Mouse (Mus musculus) ovary, postnatal 14 days (tissue): ENCODE results near the gene Surf4.

Experiments used
- DNase-seq: peaks from one replicate; pipeline ENCODE4 v3.0.0; 2022; ENCODE audit warnings: low spot score

The Surf4 gene

GRCm38 (mm10) chr2:26933304-26934055 lies at the start of gene Surf4, which contains the start of gene Stkld1:
Gene Surf4 (minus strand): TSS chr2:26933928.
Gene Stkld1 (plus strand): TSS chr2:26934047.
- peak; percentile 86 for DNase-seq

- no peak for DNase-seq
Measured at GRCm38 (mm10) chr2:26980361-26980760, 46.6 kb upstream of the Surf4 start.

- DNase-seq, result no peak
Measured at GRCm38 (mm10) chr2:26973960-26974359, 40.2 kb upstream of the Surf4 start.

- DNase-seq, result no peak
Measured at GRCm38 (mm10) chr2:26973116-26973515, 39.4 kb upstream of the Surf4 start, which contains the start of gene Adamts13. Gene Adamts13 (plus strand): TSS chr2:26973416.

- no peak for DNase-seq
Measured at GRCm38 (mm10) chr2:26967262-26967661, 33.5 kb upstream of the Surf4 start.

GRCm38 (mm10) chr2:26964724-26965370 lies 31.1 kb upstream of the Surf4 start:
- DNase-seq, result no peak

- DNase-seq, result peak; percentile 90
Measured at GRCm38 (mm10) chr2:26963923-26964723, 30.4 kb upstream of the Surf4 start, which contains the start of gene Rexo4. Gene Rexo4 (minus strand): TSS chr2:26964386.

- DNase-seq, result no peak
Measured at GRCm38 (mm10) chr2:26960756-26961155, 27.0 kb upstream of the Surf4 start.

GRCm38 (mm10) chr2:26957488-26957859 lies 23.7 kb upstream of the Surf4 start:
- DNase-seq, result no peak

- no peak for DNase-seq
Measured at GRCm38 (mm10) chr2:26956811-26957487, 23.2 kb upstream of the Surf4 start.

- DNase-seq, result no peak
Measured at GRCm38 (mm10) chr2:26954735-26955395, 21.1 kb upstream of the Surf4 start.

GRCm38 (mm10) chr2:26952866-26953265 lies 19.1 kb upstream of the Surf4 start:
- DNase-seq, result no peak

- DNase-seq, result no peak
Measured at GRCm38 (mm10) chr2:26952193-26952592, 18.5 kb upstream of the Surf4 start.

- DNase-seq, result no peak
Measured at GRCm38 (mm10) chr2:26951346-26951905, 17.7 kb upstream of the Surf4 start.

GRCm38 (mm10) chr2:26950411-26950810 lies 16.7 kb upstream of the Surf4 start:
- DNase-seq, result no peak

GRCm38 (mm10) chr2:26943253-26943652 lies 9.5 kb upstream of the Surf4 start:
- DNase-seq, result no peak

GRCm38 (mm10) chr2:26941539-26941938 lies 7.8 kb upstream of the Surf4 start:
- DNase-seq, result no peak

- DNase-seq, result no peak
Measured at GRCm38 (mm10) chr2:26936425-26936824, 2.7 kb upstream of the Surf4 start.

GRCm38 (mm10) chr2:26935286-26935685 lies 1.6 kb upstream of the Surf4 start:
- no peak for DNase-seq

GRCm38 (mm10) chr2:26932473-26933303 lies 1.0 kb downstream of the Surf4 start:
- DNase-seq, result no peak
